Mouse (Mus musculus) macrophage (primary cell): Measurements from ENCODE around the gene Arhgap25. TPM values are rescaled to one million over a fixed set of nuclear protein-coding genes. Genes with fewer than 3 reads are reported as not detected.
"Not testable (repeated sequence)": the region's sequence is repeated elsewhere in the genome, so short reads cannot be mapped to it uniquely, and the experiment has no call there.

Source experiments
- H3K27ac ChIP-seq: fragments of 350-480 bp; formaldehyde crosslinking; 2 replicates; pipeline ENCODE4 v1.9.0; 2021
- H3K36me3 ChIP-seq: fragments of 350-480 bp; formaldehyde crosslinking; 2 replicates; pipeline ENCODE4 v1.9.0; 2021; ENCODE audit errors: inconsistent target
- H3K4me3 ChIP-seq: fragments of 350-480 bp; formaldehyde crosslinking; 2 replicates; pipeline ENCODE4 v1.9.0; 2021; ENCODE audit errors: inconsistent target
- H3K79me2 ChIP-seq: fragments of 350-480 bp; formaldehyde crosslinking; 2 replicates; pipeline ENCODE4 v1.9.0; 2021; ENCODE audit errors: inconsistent target
- WGBS: methylation state at CpG from one replicate; pipeline ENCODE4 v1.1.7; 2026; ENCODE audit warnings: inconsistent platforms; ENCODE audit not compliant: missing documents; 5-methylcytosine and 5-hydroxymethylcytosine counted together
- polyA plus RNA-seq: library from polyadenylated mRNA; stranded (reverse); fragments of 250-400 nt; gene quantifications from 3 replicates; pipeline ENCODE4 v1.2.4, GENCODE M21; 2018; ENCODE audit warnings: inconsistent platforms
- total RNA-seq, 78 experiments: library from RNA; depleted of rRNA; stranded (reverse); fragments of 250-400 nt; gene quantifications; 1 replicate in 9 of 78; 2 replicates in 24 of 78; 3 replicates in 43 of 78; 4 replicates in 2 of 78; pipeline ENCODE4 v1.2.4; 2018; ENCODE audit warnings: inconsistent platforms in 56 of 78

Gene Arhgap25
- 100 to 1,000 TPM in 17 of 26 experiments, 10 to 100 TPM in 9; 16.9 to 236 (median 130) TPM for total RNA-seq (2018; cell fraction: chromatin; rRNA removed)
- total RNA-seq (2018; cell fraction: cytosol; rRNA removed), result 100 to 1,000 TPM in 2 of 26 experiments, 10 to 100 TPM in 24; 20.6 to 107 (median 78.6) TPM
- 100 to 1,000 TPM in 15 of 26 experiments, 10 to 100 TPM in 11; 20.6 to 179 (median 118) TPM for total RNA-seq (2018; cell fraction: nucleus; rRNA removed)
- polyA plus RNA-seq, result 57.1 to 128 TPM (median 92.0 TPM) in 3 replicates

- Histone ChIP-seq H3K4me3 (peak within 1 kb of the TSS; percentile 68), H3K27ac (peak within 1 kb of the TSS; percentile 96), H3K36me3 (peaks cover 16% of the 10 kb centered on the region), H3K79me2 (peaks cover 51% of the 10 kb centered on the region)
- 2% methylated on average over 14 of the region's 14 CpGs for WGBS
Observed at GRCm38 (mm10) chr6:87532953-87533710, at the start of gene Arhgap25. Arhgap25 (minus strand) TSS chr6:87533259.

DNA sequence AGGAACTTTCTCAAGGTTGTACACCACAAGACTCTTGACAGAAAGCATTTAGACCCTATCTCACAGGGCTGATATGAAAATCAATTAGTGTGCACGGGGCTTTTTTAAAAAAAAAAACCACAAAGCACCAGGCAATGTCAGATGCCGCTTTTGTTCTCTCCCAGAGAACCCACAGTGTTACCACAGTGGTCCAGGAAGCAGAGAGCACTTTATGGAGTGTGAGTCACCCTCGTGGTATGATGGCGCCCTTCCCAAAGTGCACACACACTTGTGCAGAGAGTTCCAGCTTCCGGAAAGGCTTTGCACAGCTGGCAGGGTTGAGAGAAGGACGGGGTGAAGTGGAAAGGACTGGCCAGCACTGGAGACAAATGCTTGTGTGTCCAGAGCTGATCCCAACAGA lies 49.4 kb upstream of the Arhgap25 start:
- H3K27ac ChIP-seq, result no peak overlapping the region
- H3K79me2 ChIP-seq, result no peaks in the 10 kb centered on the region
- no peak overlapping the region for H3K4me3 ChIP-seq
- WGBS, result 16% methylated on average over 6 of the region's 6 CpGs
- H3K36me3 ChIP-seq, result no peaks in the 10 kb centered on the region

DNA sequence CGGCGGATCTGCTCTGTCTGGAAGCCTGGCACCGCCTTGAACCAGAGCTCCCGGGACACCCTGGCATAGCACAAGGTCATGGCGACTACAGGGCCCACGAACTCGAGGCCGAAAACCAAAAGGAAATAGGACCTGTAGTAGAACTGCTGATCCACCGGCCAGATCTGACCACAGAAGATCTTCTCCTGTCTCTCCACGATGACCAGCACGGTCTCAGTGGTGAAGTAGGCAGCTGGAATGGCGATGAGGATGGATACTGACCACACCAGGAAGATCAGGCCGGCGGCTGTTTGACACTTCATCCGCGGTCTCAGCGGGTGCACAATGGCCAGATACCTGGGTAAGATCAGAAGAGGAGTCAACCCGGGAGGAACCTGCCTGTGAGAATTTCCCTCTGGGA lies 48.5 kb upstream of the Arhgap25 start:
- H3K4me3 ChIP-seq, result no peak overlapping the region
- H3K79me2 ChIP-seq, result no peaks in the 10 kb centered on the region
- 92% methylated on average over 15 of the region's 18 CpGs for WGBS
- H3K27ac ChIP-seq, result no peak overlapping the region
- H3K36me3 ChIP-seq, result no peaks in the 10 kb centered on the region

- WGBS, result 100% methylated on average over 15 of the region's 15 CpGs
- H3K4me3 ChIP-seq, result no peak overlapping the region
Observed at GRCm38 (mm10) chr6:87581071-87581470, 48.0 kb upstream of the Arhgap25 start.

DNA sequence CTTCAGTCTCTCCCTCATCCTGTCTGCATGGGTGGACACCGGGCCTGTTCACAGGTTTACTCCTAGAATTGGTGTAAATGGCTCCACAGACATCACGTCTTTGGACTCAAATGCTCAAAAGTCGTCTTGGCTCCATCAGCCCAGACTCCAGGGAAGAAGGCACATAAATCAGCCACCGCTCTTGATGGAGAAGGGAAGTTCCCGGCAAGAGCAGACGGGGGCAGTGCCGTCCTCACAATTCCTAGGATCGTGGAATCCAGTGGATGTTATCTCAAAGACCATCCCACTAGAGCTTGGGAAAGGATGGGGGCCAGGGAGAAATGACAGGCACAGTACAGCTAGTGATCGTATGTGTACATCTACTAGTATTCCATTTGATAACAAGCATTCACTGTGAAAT lies 45.2 kb upstream of the Arhgap25 start:
- Histone ChIP-seq H3K27ac (no peak overlapping the region), H3K4me3 (no peak overlapping the region), H3K79me2 (no peaks in the 10 kb centered on the region), H3K36me3 (no peaks in the 10 kb centered on the region)
- 92% methylated on average over 9 of the region's 9 CpGs for WGBS

More at GRCm38 (mm10) chr6:87581071-87581470, 48.0 kb upstream of the Arhgap25 start:
- Histone ChIP-seq H3K79me2 (no peaks in the 10 kb centered on the region), H3K27ac (no peak overlapping the region), H3K36me3 (no peaks in the 10 kb centered on the region)

GRCm38 (mm10) chr6:87576648-87577330 lies 43.7 kb upstream of the Arhgap25 start:
- 84% methylated on average over 3 of the region's 4 CpGs for WGBS
- H3K27ac ChIP-seq, result no peak overlapping the region

DNA sequence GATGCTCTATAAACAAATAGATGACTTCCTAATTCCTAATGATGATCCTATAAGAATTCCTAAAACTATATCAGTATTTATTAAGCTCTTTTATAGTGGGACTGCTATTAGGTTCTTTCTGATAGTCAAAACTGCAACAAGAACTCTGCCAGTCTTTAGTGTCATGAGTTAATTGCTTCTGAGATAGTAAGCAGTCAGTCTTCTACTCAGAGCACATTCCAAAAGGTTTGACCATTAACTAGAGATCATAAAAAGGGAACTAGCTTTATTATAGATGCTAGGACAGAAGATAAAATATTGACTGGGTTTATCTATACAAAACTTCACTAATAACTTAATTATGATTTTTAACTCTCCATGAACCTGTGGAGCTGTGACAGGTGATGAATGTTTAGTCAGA lies 38.8 kb upstream of the Arhgap25 start:
- H3K4me3 ChIP-seq, H3K27ac ChIP-seq, H3K36me3 ChIP-seq, H3K79me2 ChIP-seq: not testable (repeated sequence)

More at GRCm38 (mm10) chr6:87576648-87577330, 43.7 kb upstream of the Arhgap25 start:
- Histone ChIP-seq H3K4me3 (no peak overlapping the region), H3K36me3 (no peaks in the 10 kb centered on the region), H3K79me2 (no peaks in the 10 kb centered on the region)

GRCm38 (mm10) chr6:87567686-87568593 lies 34.9 kb upstream of the Arhgap25 start:
- Histone ChIP-seq H3K36me3 (no peaks in the 10 kb centered on the region), H3K27ac (no peak overlapping the region), H3K79me2 (no peaks in the 10 kb centered on the region), H3K4me3 (no peak overlapping the region)
- WGBS, result 86% methylated on average over 9 of the region's 9 CpGs

- Histone ChIP-seq H3K36me3 (no peaks in the 10 kb centered on the region), H3K27ac (no peak overlapping the region), H3K79me2 (no peaks in the 10 kb centered on the region), H3K4me3 (no peak overlapping the region)
- WGBS, result 89% methylated on average over 5 of the region's 5 CpGs
Observed at GRCm38 (mm10) chr6:87565166-87565565, 32.1 kb upstream of the Arhgap25 start.

DNA sequence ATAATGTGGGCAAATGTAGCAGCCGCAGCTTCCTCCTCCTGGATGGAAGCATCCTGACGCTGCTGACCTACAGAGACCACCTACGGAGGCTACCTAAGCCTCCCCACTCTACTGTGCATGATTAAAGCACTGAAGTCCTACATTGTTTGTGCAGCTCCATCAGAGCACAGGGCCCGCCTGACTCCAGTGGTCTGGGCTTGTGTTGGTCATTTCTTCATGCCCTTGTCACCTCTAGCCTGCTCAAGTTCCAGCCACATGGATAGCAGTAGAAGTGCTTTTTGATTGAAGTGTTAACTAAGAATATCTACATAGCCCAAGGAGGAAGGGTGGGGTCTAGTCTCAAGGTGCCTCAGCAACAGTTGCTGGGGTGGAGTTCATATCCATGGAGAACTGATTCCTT lies 31.3 kb upstream of the Arhgap25 start:
- Histone ChIP-seq H3K27ac (no peak overlapping the region), H3K4me3 (no peak overlapping the region), H3K79me2 (no peaks in the 10 kb centered on the region), H3K36me3 (no peaks in the 10 kb centered on the region)
- 93% methylated on average over 4 of the region's 4 CpGs for WGBS

DNA sequence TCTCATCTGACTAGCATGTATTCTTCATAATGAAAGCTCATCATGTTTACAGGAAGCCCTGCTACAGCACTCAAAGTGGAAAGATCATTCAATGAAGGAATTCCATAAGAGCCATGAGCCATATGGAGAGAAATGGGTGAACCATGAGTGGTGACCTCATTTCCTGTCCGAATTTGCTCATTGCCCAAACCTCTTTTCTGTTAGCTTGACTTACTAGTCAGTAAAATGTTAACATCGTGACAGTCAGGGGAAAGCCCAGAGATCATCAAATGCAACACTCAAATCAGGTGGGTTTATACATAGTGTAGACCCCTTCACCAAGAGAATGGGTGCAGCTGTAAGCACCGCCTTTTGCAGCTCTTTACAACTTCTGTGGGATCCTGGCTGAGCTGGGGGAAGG lies 20.7 kb upstream of the Arhgap25 start:
- H3K79me2 ChIP-seq, result no peaks in the 10 kb centered on the region
- H3K36me3 ChIP-seq, result no peaks in the 10 kb centered on the region
- no peak overlapping the region for H3K4me3 ChIP-seq
- no peak overlapping the region for H3K27ac ChIP-seq
- WGBS, result 82% methylated on average over 3 of the region's 3 CpGs

- WGBS, result 23% methylated on average over 7 of the region's 7 CpGs
- H3K4me3 ChIP-seq, result no peak overlapping the region
- H3K36me3 ChIP-seq, result no peaks in the 10 kb centered on the region
- H3K27ac ChIP-seq, result no peak overlapping the region
- no peaks in the 10 kb centered on the region for H3K79me2 ChIP-seq
Observed at GRCm38 (mm10) chr6:87552054-87552807, 19.2 kb upstream of the Arhgap25 start.

DNA sequence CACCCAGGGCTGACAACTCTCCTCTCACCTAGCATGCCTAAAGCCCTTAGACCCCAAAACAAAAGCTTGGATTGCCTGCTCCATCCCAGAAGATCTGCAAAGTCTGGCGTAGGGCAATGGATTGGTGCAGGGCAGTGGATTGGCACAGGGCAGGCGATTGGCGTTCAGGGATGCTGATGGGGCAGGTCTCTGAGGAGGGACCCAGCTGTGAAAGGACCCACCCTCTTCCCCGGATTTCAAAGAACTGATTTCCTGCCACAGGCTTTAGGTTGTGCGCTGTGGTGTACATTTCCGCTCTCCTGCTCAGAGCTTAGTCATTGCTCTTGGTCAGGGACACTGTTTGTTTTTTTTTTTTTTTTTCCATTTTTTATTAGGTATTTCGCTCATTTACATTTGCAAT lies 14.8 kb upstream of the Arhgap25 start:
- Histone ChIP-seq H3K36me3 (no peaks in the 10 kb centered on the region), H3K79me2 (no peaks in the 10 kb centered on the region), H3K27ac (peak overlapping the region; percentile 13; the same call in 1 of the 2 replicates), H3K4me3 (no peak overlapping the region)
- WGBS, result 44% methylated on average over 6 of the region's 7 CpGs

GRCm38 (mm10) chr6:87547431-87547830 lies 14.4 kb upstream of the Arhgap25 start:
- 33% methylated on average over 4 of the region's 4 CpGs for WGBS
- no peaks in the 10 kb centered on the region for H3K36me3 ChIP-seq
- H3K79me2 ChIP-seq, result no peaks in the 10 kb centered on the region
- H3K4me3 ChIP-seq, result no peak overlapping the region
- H3K27ac ChIP-seq, result peak overlapping the region; percentile 13; the same call in 1 of the 2 replicates
